Mouse (Mus musculus) midbrain, embryonic 14.5 days (tissue): ENCODE measurements at regions not wholly inside any gene's neighbourhood (a gene's known extent, or its start where the extent isn't known, plus 50 kb on each side); places are given as distances from the start of the nearest gene placed in this dataset.

Experiments used
- ATAC-seq: fragments of 200-750 bp; cut with Nextera tagmentation; 2 replicates; pipeline ENCODE4 v1.8.0; 2017; ENCODE audit warnings: moderate number of reproducible peaks, moderate library complexity; ENCODE audit not compliant: low FRiP score, low TSS enrichment
- DNase-seq: peaks from one replicate; pipeline ENCODE4 v3.0.0-alpha.2; 2015
- H3K27ac ChIP-seq: fragments of 300-500 bp; sonication (generic); replicated peaks from 2 replicates; pipeline ENCODE4 v1.5.1; 2014; ENCODE audit warnings: mild to moderate bottlenecking, low read depth, low read length, moderate library complexity
- H3K27me3 ChIP-seq: fragments of 300-500 bp; sonication (generic); 2 replicates; pipeline ENCODE4 v1.6.1; 2014; ENCODE audit warnings: low read length, control low read depth, mixed read lengths; ENCODE audit not compliant: control insufficient read depth, insufficient read depth
- H3K36me3 ChIP-seq: fragments of 300-500 bp; sonication (generic); 2 replicates; pipeline ENCODE4 v1.6.1; 2014; ENCODE audit warnings: low read length, control low read depth; ENCODE audit not compliant: control insufficient read depth, insufficient read depth
- H3K4me1 ChIP-seq: fragments of 300-500 bp; sonication (generic); 2 replicates; pipeline ENCODE4 v1.6.1; 2014; ENCODE audit warnings: mild to moderate bottlenecking, antibody characterized with exemption, low read length, control low read depth; ENCODE audit not compliant: control insufficient read depth, insufficient read depth
- H3K4me2 ChIP-seq: fragments of 300-500 bp; sonication (generic); 2 replicates; pipeline ENCODE4 v1.6.1; 2014; ENCODE audit warnings: mild to moderate bottlenecking, low read length, moderate library complexity
- H3K4me3 ChIP-seq: fragments of 300-500 bp; sonication (generic); replicated peaks from 2 replicates; pipeline ENCODE4 v1.5.1; 2014; ENCODE audit warnings: low read depth, low read length
- H3K9ac ChIP-seq: fragments of 300-500 bp; sonication (generic); replicated peaks from 2 replicates; pipeline ENCODE4 v1.6.1; 2014; ENCODE audit warnings: mild to moderate bottlenecking, low read length, moderate library complexity
- H3K9me3 ChIP-seq: fragments of 300-500 bp; sonication (generic); 2 replicates; pipeline ENCODE4 v1.6.1; 2016; ENCODE audit warnings: low read length, control low read depth, mixed read lengths; ENCODE audit not compliant: control insufficient read depth
- WGBS: fragments of 180-500 bp; shearing (Covaris S2); extraction: QIAGEN DNeasy Blood & Tissue Kit; methylation state at CpG from one replicate; pipeline ENCODE4 v1.1.7; 2014; 5-methylcytosine and 5-hydroxymethylcytosine counted together

- no peak overlapping the region for H3K27ac ChIP-seq
- no peaks in the 10 kb centered on the region for H3K4me1 ChIP-seq
- no peaks in the 10 kb centered on the region for H3K9me3 ChIP-seq
- H3K4me2 ChIP-seq: no peak overlapping the region
- H3K9ac ChIP-seq: no peak overlapping the region
- H3K4me3 ChIP-seq: no peak overlapping the region
- WGBS: 79% methylated on average over 13 of the region's 13 CpGs
- no peaks in the 10 kb centered on the region for H3K36me3 ChIP-seq
- DNase-seq: no peak
- no peaks in the 10 kb centered on the region for H3K27me3 ChIP-seq
- ATAC-seq: no peak
Observed at GRCm38 (mm10) chr6:50054233-50054632, 55.8 kb upstream of the Mpp6 start.

GRCm38 (mm10) chr6:50058596-50058995 is 51.4 kb upstream of the Mpp6 start:
- Histone ChIP-seq H3K4me2 (no peak overlapping the region), H3K4me3 (no peak overlapping the region), H3K9ac (no peak overlapping the region), H3K36me3 (no peaks in the 10 kb centered on the region), H3K27ac (no peak overlapping the region), H3K4me1 (no peaks in the 10 kb centered on the region), H3K9me3 (no peaks in the 10 kb centered on the region), H3K27me3 (no peaks in the 10 kb centered on the region)
- 93% methylated on average over 11 of the region's 11 CpGs for WGBS
- no peak for ATAC-seq
- DNase-seq: no peak

- 96% methylated on average over 3 of the region's 3 CpGs for WGBS
- H3K36me3 ChIP-seq: no peaks in the 10 kb centered on the region
- H3K4me2 ChIP-seq: no peak overlapping the region
- H3K9me3 ChIP-seq: no peaks in the 10 kb centered on the region
- H3K27me3 ChIP-seq: no peaks in the 10 kb centered on the region
- H3K4me1 ChIP-seq: no peaks in the 10 kb centered on the region
- no peak overlapping the region for H3K27ac ChIP-seq
- ATAC-seq: no peak
- no peak overlapping the region for H3K4me3 ChIP-seq
- DNase-seq: no peak
- no peak overlapping the region for H3K9ac ChIP-seq
Observed at GRCm38 (mm10) chr6:50059917-50060316, 50.1 kb upstream of the Mpp6 start.
